Mouse (Mus musculus) lung, postnatal 10 days (tissue): ENCODE results near the gene Ankrd35.
"Not testable (repeated sequence)": the region's sequence is repeated elsewhere in the genome, so short reads cannot be mapped to it uniquely, and the experiment has no call there.

Source experiments
- DNase-seq: peaks from one replicate; pipeline ENCODE4 v3.0.0; 2021

Ankrd35 gene

DNA sequence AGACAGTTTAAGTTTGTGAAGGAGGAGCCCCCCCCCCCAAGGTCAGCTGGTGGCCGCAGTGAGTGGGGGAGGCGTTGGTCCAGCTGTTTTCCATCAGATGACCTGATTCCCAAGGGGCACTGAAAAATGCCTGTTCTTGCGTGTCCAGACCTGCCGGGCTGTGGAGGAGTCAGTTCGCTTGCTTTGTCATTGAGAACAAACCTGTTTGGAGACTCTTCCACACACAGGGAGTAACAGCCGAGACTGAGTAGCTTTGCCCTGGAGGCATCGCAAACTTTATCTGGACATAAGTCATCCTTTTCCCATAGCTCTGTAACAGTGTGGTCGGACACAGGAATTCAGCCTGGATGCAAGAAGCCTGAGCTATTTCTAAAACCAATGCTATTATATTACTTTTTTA lies 4.5 kb downstream of the Ankrd35 start:
- DNase-seq: no peak

DNA sequence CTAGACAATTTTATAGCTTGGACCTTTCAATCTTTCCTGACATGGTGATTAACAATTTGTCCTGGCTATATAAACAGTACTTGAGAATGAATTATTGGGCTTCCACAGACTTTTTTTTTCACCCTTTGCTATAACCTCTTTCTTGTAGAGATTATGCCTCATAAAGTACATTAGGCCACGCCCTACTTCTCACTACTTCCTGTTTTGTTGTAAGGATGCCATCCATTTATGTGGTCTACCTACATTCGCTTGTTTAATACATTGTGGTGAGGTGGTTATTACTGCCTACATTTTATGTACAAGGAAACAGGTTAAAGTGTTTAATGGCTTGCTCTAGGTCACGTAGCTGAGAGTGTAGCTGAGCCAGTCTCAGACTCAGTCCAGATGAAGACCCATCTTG lies 5.2 kb downstream of the Ankrd35 start:
- no peak for DNase-seq

DNA sequence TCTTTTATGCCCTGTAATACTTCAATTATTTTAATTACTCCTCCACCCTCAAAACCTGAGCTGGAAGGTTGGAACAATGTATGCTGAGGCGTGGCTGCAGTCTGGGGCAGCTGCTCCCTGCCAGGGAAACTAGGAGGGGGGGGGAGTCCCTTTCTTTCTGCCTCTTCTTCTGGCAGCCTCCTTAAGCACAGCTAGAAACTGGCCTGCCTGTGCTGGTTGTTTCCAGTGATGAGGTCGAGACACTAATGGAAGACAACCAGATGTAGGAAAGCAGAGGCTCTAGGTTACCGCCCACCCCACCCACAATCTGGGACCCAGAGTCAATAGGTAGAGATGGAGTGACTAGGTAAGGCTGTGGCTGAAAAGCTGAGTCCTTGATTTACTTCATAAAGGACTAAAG lies 5.8 kb downstream of the Ankrd35 start:
- no peak for DNase-seq

DNA sequence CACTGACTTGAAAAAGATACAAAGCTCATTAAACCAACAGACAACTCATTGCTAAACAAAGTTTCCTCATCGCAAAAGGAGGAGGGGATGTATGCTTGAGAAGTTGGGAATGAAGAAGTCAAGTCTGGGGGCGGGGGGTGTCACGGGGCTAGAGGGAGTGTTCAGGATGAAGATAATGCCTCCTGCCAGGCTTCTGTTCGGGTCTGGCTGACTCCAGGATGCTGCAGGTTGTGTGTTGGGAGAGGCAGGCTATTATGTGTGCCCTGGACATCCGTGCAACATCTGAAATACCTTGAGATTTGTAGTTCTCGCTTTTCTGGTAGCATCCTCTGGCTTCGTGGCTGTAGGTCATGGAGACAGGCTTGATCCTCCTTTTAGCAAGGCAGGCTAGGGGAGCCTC lies 8.5 kb downstream of the Ankrd35 start:
- DNase-seq: no peak

DNA sequence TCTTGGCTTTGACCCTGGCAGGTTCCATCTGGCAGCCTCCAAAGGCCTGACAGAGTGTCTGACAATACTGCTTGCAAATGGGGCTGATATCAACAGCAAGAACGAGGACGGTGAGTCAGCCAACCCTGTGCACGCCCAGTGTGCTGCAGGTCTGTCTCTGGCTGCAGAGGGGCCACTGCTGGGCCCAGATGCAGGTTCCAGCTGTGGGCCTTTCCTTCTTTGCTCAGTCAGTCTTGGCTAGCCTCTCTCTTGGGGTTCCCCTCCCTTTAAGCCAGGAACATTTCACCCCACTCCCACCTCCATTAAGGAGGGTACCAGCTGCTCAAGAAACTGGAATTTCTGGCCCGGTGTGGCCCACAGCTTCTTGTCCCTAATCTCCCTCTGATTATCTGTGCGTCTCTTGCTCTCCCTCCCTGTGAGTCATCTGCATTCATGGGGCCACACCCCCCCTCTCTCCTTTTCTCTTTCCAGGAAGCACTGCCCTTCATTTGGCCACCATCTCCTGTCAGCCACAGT lies 9.3 kb downstream of the Ankrd35 start:
- no peak for DNase-seq

DNA sequence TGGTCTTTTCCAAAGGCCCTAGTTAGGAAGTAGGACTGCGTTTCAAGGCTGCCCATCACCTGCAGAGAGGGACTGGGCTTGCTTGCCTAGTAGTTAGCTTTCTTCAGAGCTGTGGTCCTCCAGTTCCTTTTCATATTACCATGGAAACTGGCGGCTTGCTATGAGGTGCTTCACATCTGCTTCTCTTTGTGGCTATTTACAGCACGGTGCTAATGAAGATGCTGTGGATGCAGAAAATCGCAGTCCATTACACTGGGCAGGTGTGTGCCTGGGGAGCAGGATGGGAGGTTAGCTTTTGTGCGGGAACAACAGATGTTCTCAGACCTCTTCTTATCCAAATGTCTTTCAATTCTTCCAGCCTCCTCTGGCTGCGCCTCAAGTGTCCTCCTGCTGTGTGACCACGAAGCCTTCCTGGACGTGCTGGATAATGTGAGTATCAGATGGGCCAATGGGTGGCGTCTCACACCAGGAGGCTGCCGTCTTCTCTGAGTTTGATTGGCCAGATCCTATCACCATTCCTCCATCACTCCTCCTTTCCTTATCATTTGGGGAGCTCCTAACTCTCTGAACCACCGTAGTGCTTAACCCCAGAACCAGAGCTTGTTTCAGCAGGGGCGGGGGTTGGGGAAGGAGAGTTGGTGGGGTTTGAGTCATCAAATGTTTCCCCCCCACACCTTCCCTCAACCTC lies 10.5 kb downstream of the Ankrd35 start:
- no peak for DNase-seq

DNA sequence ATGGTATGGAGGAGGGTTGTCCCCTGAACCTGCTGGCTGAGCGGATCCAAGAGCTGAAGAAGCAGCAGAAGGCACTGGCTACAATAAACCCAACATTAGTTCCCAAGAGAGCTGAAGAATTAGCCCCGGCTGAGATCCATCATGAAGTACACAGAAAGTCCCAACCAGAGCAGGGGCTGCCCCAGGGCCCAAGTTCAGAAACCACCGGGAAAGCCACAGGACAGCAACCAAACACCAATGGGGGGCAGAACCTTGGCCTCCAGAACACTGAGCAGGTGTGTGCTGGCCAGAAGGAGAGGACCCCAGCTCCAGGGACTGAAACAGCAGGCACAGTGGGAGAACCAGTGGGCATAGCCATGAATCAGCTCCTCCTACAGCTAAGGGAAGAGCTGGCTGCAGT lies 13.6 kb downstream of the Ankrd35 start:
- DNase-seq: no peak

DNA sequence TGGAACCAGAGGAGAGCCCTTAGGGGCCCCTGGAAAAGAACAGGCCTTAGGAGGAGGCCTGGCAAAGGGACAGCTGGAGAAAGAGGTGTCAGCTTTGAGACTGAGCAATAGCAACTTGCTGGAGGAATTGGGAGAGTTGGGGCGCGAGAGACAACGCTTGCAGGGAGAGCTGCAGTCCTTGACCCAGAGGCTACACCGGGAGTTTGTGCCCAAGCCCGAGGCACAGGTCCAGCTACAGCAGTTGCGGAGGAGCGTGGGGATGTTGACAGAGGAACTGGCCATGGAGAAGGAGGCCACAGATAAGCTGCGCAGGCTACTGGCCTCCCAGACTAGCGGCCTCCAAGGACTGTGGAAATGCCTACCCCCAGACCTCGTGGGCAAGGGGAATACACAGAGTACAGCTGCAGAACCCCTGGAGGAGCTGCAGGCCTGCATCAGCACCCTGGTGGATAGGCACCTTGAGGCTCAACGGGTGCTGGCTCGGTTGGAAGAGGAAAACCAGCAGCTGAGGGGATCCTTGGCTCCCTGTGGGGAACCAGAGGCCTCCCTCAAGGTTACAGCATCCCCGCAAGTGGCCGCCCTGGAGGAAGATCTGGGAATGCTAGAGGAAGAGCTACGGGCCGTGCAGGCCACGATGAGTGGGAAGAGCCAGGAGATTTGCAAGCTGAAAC lies 14.4 kb downstream of the Ankrd35 start:
- no peak for DNase-seq

DNA sequence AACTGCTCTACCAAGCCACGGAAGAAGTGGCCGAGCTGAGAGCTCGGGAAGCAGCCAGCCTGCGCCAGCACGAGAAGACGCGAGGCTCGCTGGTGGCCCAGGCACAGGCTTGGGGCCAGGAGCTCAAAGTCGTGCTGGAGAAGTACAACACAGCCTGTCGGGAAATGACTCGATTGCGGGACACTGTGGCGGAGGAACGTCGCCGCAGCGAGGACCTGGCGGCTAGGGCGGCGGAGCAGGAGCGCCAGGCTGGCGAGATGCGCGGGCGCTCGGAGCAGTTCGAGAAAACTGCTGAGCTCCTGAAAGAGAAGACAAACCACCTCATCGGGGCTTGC lies 14.9 kb downstream of the Ankrd35 start:
- no peak for DNase-seq

DNA sequence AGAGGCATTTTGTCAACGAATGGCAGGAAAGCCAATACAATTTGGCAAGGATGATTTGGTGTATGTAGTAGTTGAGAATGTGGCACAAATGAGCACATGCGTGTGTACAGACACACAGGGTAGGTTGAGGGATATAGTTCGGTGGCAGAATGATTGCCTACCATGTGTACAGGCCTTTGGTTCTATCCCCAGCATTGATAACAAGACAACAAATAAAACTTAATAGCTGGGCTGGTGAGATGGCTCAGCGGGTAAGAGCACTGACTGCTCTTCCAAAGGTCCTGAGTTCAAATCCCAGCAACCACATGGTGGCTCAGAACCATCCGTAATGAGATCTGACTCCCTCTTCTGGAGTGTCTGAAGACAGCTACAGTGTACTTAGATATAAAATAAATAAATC lies 16.1 kb downstream of the Ankrd35 start:
- not testable (repeated sequence) for DNase-seq

DNA sequence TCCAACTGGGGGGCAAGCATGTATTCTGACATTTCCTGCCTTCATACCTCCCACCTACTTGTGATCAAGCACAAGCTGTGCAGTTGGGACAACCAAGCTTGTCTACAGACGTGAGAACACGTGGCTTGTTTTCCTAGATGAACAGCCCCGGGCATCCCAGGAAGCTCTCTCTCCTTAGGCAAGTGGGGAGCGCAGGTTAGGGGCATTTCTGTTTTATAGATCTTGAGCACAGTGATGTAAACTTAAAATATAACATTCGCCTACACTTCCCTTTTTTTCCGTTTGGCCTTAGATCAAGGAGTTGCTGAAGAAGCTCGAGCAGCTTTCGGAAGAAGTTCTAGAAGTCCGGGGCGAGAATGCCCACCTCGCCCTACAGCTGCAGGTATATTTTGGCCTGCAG lies 18.9 kb downstream of the Ankrd35 start:
- no peak for DNase-seq

DNA sequence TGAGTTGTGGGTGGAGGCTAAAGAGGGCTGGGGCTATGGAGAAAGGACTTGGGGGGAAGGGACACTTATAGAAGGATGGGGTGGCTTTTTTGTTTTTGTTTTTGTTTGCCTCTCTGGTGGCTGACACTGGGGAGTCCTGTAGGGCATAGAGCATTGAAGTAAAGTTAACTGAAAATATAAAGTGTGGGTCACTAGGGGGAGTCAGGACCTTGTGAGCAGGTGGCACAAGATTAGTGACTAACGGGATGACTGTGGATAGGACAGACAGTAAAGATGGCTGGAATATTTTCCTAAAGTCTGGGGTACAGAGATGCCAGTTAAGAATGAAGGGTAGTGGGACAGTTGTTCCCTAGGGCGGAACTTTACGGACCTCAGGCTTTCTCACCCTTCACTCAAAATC lies 20.4 kb downstream of the Ankrd35 start:
- no peak for DNase-seq

DNA sequence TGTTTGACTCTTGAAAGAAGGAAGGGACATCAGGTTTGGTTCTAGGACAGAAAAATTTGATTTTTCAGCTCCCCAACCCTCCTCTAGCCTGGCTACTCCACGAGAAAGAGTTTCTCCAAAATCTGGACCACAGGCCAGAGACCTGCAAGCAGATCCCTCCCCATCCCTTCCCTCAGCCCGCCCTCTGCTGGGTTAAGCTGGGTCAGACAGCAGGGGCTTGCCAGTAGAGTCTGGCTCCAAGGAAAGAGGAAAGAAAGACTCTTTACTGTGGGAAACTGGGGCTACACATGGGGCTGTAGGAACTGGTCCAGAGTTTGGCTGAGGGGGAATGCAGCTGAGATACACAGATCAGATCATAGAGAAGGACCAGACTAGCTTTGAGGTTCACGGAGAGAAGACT lies 22.6 kb downstream of the Ankrd35 start:
- DNase-seq: peak; percentile 81

DNA sequence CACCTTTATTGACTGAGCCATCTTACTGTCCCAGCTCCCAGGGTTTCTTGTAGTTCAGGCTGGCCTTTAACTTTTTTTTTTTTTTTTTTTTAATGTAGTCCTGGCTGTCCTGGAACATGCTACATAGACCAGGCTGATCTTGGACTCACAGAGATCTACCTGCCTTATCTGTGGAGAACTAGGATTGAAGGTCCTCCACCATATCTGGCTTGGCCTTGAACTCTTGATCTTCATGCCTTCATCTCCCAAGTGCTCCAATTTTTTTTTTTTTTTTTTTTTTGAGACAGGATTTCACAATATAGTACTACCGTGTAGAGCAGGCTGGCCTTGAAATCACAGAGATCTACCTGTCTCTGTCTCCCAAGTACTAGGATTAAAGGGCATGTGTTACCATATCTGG lies 23.6 kb downstream of the Ankrd35 start:
- no peak for DNase-seq

DNA sequence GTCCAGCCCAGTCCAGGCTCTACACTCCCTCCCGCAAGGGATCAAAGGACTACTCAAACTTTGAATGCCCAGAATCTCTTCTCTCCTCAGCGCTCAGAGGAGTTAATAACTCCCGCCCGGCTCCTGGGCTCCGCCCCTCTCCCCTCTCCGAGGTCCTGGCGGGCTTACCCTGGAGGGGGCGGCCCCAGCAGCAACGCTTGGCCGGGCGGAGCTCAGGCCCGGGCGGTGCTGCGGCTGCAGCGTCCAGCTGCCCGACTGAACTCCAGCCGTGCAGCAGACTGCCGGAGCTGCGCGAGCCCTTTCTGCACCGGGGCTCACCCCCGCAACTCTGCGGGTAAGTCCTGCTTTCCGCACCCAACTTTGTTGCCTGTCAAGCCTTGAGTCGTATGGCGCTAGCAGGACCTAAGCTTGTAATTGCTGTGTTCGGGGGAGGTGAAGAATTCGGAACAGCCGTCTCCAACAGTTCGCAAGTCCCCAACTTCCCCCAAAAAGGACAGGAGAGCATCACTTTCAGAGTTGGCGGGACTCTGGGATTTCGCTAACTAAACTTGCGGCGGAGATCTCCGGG lies 26.4 kb downstream of the Ankrd35 start, which contains the start of gene Pias3:
Pias3 (plus strand) TSS at position 187 of the 568 bp plus-strand sequence.
- DNase-seq: peak; percentile 95

DNA sequence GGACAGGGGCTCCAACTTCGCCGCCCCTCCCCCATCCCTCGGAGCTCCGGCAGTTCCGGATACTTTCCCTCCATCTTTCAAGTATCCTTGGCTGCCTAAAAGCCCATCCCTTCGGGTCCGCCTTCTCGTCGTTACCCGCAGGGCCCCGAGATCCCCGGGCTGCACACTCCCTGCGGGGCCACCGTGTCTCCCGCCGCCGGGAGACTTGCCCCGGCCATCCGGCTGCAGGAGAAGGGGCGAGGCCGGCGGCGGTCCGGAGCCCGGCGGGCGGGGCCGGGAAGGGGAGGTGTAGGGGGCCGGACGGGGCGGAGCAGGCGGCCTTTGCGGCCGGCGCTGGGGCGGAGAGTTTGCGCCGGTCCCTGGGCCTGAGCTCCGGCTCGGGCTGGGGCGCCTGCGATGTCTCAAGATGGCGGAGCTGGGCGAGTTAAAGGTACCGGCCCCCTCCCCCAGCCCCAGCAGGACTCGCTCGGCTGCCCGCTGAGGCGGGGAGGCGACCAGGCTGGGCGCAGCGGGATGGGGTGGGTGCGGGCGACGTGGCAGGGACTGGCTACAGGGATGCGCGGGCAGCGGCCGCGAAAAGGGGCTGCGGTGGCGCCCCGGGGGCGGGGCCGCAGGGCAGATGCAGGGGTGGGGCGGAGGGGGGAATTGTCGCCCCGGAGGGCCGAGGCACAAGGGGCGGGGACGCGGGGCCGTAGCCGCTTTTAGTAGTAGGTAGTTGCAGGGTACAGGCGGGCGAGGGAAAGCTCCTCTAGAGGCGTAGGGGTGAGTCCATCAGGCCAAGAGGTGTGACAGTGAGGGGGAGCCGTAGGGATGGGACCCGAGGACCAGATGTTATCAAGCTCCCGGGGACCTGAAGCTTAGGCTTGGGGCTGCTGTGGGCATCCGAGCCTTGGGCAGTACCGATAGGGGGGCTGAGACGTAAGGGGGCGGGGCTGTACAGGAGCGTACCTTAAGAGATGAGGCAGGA lies 27.1 kb downstream of the Ankrd35 start:
- peak; percentile 95 for DNase-seq

DNA sequence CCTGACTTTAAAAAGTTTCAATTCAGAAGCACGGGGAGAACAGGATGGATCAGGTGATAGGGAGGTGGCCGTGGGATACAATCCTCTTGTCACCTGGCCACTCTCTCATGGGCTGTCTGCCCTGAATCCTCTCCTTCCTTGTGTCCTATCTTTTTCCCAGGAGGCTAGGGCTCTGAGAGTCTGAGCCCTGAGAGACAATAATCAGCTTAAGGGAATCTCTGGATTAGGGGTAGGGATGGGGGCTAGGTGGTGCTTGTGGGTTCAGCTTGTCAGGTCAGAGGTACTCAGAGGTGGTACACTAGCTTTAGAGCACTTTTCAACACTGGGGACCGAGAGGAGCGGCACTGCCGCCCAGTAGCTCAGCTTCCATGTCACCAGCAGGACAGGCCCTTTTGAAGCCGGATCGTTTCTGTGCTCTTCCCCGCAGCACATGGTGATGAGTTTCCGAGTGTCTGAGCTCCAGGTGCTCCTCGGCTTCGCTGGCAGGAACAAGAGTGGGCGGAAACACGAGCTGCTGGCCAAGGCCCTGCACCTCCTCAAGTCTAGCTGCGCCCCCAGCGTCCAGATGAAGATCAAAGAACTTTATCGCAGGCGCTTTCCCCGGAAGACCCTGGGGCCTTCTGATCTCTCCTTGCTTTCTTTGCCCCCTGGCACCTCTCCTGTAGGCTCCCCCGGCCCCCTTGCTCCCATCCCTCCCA lies 29.2 kb downstream of the Ankrd35 start:
- no peak for DNase-seq

DNA sequence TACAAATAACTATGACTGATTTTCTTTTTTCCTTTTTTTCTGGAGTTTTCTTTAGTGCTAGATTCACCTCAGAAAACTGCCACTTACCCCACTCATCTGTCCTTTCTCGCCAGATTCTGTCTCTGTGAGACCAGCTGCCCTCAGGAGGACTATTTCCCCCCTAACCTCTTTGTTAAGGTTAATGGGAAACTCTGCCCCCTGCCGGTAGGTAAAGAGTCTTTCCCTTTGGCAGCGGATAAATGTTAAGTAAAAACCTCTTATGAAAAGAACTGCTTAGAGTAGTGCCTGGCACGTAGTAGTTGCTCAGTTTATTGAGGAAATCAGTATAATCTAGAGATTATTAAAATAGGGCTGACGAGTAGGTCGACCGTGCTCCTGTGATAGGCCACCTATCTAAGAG lies 30.4 kb downstream of the Ankrd35 start:
- peak; percentile 46 for DNase-seq

DNA sequence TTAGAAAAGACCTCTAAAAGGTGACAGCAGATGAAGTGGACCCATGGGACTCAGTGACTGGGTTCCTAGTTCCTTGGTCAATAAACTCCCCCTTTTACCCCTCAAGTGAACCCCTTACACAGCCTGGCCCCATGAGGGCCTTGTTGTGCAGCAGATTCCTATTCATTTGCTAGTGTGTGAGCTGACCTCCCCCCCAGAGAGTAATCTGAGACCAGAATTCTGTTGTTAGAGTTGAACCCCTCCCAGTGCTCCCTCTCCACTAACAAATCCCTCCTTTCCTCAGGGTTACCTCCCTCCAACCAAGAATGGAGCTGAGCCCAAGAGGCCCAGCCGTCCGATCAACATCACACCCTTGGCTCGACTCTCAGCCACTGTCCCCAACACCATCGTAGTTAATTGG lies 31.1 kb downstream of the Ankrd35 start:
- no peak for DNase-seq

DNA sequence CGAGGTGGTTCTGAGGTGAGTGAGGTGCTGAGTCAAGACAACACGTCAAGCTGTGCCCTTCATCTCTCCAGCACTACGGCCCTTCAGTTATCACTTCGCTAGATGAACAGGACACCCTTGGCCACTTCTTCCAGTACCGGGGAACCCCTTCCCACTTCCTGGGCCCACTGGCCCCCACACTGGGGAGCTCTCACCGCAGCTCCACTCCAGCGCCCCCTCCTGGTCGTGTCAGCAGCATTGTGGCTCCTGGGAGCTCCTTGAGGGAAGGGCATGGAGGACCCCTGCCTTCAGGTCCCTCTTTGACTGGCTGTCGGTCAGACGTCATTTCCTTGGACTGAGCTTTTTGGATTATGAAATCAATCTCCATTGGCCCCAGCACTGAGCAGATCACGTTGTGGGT lies 34.8 kb downstream of the Ankrd35 start:
- peak; percentile 41 for DNase-seq

DNA sequence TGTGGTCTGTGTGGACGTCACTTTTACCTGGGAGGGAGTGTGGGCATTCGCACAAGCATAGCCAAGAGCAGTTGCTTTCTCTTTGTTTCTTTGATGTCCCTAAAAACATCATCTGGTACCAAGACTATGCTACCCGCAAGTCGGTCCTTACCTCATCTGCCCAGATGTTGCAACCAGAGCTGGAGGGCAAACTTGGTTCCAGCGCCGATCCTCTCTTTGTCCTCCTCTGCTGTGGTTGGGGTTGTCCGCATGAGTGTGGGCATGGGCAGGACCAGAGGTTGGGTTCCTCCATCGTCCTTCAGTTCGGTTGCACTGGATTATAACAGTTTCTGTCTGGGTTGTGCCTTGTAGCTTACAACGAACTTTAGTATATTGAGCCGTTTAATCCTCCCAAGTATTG lies 36.3 kb downstream of the Ankrd35 start:
- DNase-seq: no peak

DNA sequence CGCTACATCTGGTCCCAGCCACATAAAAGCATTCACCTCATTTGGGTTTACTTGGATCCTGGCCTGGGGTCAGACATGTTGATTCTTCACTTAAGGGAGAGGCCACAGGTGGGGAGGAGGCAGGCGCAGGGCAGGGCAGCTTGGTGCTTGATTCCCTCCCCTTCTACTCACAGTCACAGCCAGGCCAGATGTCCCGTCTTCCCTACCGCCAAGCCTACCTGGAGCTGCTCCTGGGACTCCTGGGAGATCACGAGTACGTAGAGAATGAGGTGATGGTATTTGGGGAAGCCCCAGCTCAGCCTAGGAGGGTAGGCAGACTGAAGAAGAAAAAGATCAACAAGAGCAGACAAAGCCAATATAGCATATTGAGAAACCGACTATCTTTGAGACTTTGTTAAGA lies 37.1 kb downstream of the Ankrd35 start:
- no peak for DNase-seq
